Mouse (Mus musculus) embryo, embryonic 10 days (tissue): ENCODE results near the gene D930020B18Rik.
A peak's percentile ranks its signal among the peaks of the same experiment; 100 is the strongest.

Experiments
- DNase-seq: peaks from one replicate; pipeline ENCODE4 v3.0.0-alpha.2; 2015; ENCODE audit warnings: low spot score

Gene D930020B18Rik

DNA sequence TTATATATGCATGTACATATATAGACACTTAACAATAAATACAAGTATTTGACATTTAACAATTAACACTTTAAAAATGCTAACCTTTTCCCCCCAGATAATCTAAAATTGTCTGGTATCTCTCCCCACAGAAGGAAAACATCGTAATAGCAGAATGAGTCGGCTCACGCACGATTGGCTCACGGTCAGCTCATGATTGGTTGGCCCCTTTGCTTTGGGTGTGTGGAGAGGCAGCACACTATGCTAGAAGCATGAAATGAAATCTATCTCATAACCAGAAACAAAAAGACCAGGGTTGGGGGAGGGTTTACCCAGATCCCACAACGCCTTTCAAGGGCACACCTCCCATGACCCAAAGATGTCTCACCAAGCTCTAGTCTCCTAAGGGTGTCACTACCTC is 63.5 kb downstream of the D930020B18Rik start:
- DNase-seq, result no peak

DNA sequence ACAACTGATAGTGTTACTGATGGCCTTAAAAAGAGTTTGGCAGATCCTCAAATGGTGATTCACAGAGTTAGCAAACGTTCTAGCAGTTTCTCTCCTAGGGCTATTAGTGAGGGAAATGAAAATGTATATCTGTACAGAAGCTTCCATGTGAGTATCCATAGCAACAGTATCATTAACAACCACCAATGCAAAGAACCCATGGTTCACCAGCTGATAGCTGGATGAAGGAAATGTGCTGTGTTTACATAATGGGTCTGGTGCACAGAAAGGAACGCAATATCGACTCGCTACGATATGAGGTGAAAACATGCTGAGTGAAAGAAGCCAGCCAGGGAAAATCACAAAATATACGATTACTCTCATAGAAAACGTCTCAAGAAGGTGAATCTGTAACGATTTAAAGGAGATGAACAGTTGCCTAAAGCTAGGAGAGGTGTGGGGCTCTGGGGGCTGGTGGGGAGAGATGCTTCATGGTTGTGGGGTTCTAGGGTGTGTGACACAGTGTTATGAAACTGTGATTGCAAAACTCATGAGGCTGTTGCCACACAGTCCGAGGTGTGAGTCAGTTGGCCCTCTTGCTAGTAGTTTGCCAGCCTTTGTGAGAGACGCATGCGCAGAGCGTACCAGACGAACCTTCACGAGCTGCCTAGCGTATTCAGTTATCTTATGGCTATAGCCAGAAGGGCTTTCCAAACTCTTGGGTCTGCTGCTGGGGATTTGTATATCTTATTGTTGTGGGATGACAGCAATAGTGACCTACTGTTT is 64.2 kb downstream of the D930020B18Rik start:
- no peak for DNase-seq

DNA sequence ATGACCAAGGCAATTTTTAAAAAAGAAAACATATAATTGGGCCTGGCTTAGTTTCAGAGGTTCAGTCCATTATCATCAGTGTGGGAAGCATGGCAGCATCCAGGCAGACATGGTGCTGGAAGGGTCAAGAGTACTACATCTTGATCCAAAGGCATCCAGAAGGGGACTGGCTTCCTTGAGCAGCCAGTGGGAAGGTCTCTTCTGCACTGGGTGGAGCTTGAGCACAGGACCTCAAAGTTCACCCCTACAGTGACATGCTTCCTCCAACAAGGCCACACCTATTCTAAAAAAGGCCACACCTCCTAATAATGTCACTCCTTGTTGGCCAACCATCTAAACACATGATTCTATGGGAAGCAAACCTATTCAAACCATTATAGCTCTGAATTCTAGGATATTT is 75.5 kb downstream of the D930020B18Rik start:
- no peak for DNase-seq

DNA sequence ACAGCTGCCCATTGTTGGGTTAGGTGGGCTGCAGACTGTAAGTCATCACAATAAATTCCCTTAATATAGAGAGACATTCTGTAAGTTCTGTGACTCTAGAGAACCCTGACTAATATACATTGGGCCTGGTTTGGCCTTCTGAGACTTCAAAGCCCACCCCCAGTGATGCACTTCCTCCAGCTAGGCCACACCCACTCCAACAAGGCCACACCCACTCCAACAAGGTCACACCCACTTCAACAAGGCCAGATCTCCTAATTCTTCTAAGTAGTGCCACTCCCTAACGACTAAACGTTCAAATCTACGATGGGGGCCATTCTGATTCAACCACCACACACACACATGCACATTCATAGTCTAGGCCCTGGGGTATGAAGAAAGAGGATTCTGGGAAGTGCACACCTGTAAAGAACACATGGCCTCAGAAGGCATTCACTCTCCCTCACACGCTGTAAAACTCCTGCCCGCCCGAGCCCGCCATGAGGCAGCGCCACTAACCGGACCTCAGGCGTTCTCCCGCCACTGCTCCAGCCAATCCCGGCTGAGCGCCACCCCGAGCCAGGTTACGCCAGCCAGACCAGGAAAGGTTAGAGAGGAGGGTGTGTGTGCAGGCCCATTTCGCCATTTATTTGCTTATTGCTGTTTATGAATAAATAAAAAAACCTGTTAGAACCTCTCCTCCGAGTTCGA is 77.7 kb downstream of the D930020B18Rik start:
- DNase-seq, result no peak

DNA sequence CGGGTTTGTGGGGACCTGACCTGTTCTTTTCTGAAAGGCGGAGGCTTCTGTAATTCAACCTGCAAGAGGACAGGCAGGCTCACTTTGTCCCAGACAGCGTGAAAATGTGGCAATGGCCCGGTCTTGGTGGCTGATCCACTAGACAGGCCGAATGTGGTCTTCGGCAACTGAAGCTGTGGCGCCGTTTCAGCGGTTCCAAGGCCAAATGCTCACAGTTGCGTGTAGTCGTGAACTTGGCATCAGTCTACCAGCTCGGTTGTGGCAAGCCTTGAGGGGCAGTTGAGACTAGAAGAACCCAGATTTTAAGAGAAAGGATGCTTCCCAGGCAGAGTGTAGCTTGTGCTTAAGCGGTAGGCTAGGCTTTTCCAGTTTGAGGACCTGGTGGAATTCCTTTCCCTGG is 79.3 kb downstream of the D930020B18Rik start:
- no peak for DNase-seq

DNA sequence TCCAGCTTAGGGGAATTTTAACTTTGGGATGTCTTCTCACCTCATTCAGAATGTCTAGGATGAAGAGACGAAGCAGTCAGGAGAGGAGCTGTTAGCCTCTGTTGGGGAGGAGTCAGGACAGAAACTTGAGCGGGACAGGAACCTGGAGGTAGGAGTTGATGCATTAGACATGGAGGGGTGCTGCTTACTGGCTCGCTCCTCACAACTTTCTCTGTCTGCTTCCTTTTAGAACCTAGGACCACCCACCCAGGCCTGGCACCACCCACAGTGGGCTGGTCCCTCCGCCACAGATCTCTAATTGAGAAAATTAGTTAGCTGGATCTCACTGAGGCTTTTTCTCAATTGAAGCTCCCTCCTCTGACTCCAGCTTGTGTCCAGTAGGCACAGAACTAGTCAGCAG is 85.1 kb downstream of the D930020B18Rik start:
- no peak for DNase-seq

DNA sequence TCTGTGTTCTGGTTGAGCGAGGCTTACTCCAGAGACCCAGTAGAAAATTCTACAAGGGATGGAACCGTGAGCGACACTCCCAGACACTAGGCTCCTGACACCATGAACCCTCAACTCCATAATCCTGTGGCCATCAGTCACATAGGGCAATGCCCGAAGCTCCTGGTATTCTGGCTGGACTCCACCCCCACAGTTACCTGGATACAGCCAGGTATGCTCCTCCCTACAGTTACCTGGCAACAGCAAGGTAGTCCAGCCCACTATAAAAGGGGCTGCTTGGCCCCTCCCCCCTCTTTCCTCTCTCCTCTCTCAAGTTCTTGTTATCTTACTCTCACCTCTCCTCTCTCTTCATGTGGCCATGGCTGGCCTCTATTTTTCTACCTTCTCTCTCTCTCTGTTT is 85.8 kb downstream of the D930020B18Rik start:
- DNase-seq, result no peak

DNA sequence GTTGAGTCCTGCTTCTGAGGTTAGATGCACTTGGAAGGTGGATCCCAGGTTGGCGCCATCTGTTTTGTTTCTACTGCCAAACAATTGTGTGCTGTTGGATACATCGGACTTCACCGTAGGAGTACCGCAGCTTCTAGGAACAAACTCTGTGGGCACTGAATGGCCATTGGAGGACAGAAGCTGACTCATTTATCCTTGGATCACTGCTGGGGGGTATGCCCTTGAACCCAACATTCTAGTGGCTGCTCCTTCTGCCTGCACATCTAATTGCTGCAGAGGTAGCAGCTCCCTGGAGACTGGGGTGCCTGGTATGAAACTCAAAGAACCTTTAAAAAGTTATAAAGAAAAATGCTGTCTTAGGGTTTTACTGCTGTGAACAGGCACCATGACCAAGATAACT is 86.8 kb downstream of the D930020B18Rik start:
- DNase-seq, result no peak

DNA sequence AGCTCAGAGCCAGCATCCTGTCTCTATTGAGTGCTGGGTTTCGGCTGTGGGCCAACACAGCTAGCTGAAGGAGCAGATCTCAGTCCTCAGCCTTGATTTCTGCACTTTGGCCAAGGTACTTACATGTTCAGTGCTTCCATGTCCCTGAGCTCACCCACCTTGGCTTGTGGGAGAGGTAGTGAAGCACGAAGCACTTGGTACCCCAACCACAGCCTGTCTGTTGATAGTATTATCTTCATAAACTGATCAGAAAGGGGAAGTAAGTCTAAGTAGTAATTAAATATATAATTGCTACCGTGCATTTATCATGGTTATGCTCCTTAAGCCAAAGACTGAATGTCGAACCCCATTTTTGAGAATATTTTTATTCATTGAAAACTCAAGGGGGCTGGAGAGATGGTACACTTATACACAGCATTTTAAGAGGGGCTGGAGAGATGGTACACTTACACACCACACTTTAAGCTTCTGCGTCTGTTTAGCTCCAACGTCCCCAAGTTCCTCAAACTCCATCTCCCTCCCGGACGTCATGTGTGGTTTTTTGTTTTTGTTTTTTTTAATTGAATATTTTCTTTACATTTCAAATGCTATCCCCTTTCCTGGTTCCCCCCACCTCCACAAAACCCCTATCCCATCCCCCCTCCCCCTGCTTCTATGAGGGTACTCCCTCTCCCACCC is 89.8 kb downstream of the D930020B18Rik start:
- DNase-seq, result no peak

DNA sequence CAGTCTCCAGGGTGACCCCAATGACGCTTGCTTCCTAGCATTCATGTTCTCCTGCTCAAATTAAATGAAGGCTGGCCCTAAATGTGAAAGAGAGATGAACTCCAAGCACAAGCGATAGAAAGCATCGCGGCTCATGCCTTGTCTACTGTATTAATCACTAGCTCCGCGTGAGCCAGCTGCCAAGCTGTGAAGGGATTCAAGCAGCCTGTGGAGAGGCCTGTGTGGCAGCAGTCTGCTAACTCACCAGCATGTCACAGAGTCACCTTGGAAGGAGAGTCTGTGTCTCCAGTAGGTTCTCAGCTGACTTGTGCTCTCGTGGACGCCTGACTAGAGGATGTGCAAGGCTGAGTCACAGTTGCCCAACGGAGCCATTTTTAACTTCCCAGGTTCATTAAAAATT is 91.2 kb downstream of the D930020B18Rik start:
- DNase-seq, result no peak

DNA sequence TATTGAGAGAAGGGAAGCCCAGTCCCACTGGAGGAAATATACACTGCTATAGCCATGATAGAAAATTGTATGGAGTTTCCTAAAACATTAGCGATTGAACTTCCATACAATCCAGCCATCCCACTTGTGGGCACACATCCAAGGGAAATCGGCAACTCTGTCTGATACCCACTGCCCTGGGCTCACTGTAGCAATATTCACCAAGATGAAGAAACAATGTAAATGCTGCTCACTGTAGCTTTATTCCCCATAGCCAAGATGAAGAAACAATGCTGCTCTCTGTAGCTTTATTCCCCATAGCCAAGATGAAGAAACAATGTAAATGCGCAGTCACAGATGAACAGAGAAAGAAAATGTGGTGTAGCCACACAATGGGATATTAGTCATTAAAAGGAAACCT is 95.9 kb downstream of the D930020B18Rik start:
- no peak for DNase-seq

DNA sequence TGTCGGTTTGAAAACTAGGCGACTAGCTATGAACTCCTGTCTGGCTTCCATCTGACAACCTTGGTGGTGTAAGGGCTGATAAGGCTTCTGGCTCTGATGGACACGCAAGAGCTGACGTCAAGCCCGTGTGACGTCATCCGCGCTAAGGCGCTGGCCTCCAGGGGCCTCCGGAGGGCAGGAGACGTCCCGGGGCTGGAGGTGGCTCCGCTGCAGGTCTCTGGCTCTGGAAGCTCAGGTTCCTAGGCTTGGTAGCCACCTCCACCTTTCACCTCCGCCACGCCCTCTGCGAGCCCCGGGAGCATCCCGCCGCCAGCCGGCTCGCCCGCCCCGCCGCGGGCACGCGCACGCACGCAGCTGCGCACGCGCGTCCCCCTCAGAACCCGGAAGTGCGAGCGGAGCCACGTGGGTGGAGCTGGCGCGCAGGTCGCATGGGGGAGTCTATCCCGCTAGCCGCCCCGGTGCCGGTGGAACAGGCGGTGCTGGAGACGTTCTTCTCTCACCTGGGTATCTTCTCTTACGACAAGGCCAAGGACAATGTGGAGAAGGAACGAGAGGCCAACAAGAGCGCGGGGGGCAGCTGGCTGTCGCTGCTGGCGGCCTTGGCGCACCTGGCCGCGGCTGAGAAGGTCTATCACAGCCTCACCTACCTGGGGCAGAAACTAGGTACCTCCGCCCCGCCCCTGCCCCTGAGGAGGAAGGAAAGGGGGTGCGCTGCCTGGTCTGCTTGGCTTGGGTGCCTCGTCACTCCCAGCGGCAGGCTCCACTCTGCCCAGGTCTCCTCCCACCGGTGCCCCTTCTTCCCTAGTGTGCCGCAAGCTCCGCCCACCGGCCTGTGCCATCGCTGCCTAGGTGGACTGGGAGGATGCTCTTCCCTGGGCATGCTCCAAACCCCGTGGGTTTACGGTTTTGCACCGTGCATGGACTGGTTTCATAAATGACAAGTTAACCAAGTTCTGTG is 98.4 kb downstream of the D930020B18Rik start, which contains the start of gene BC048403:
Gene BC048403, plus strand, starts transcription at position 390 of the 958 bp plus-strand sequence.
- peak; percentile 90 for DNase-seq

DNA sequence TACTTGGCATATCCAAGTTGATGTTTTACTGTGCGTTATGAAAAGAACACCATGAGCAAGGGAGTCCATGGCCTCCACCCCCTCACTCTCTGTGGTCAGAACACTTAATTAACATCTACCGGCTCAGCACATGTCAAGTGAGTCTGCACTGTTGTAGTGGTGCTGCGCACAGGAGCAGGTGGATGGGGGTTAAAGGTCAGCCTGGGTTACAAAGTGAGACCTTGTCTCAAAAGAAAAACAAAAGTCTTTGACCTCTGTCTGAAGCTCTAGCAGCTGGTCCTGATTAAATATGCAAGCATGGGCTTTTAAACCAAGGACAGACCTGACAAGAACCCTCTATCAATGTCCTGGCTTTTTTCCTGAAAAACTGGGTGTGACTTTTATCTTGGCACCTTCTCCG is 100.9 kb downstream of the D930020B18Rik start:
- DNase-seq, result peak; percentile 68
